Mouse (Mus musculus): ENCODE measurements around the gene Mmp15. TPM values are rescaled to one million over a fixed set of nuclear protein-coding genes. Genes with fewer than 3 reads are reported as not detected.

The Mmp15 gene
- total RNA-seq, 2 experiments from 2014 or later = 16.7 to 21.0 TPM

DNA sequence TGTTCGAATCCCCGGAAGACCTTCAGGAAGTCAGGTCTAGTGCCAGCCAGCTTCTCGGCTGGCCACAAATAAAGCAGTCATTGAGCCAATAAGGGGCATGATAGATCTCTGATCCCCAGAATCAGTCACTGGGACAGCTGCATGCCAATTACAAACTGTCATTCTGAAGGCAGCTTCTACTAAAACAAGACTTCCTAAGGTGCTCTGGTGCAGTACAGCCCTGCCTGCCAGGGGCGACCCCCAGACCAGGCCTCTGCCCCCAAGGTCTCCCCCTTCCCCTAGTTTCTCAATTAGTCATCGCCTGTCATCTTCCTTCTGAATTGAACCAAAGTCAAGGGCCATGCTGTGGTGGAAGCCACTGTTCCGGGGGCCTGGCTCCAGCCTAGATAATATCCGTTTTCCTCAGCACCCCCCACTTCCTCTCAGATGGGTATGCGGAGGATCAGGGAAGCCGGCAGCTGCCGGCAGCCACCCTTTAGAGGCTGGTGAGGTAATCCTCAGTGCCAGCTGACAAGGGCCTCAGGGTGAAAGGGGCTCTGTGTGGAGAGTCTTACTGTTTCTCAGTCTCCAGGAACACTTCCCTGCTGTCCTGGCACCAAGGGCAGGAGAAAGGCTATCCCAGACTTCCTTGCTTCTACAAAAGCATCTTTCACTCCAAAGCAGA is 59.4 kb downstream of the Mmp15 start:
- Histone ChIP-seq H3K27ac (no peak overlapping the region), H3K4me3 (no peak overlapping the region)
- intact Hi-C loops (cut with DNase I) = no loop called here
- no peak for TF ChIP-seq CTCF (IDR thresholded peaks at IDR 0.05)
- no peak for DNase-seq (ENCODE audit: extremely low spot score in 1 of 2, low spot score in 2 of 2)

DNA sequence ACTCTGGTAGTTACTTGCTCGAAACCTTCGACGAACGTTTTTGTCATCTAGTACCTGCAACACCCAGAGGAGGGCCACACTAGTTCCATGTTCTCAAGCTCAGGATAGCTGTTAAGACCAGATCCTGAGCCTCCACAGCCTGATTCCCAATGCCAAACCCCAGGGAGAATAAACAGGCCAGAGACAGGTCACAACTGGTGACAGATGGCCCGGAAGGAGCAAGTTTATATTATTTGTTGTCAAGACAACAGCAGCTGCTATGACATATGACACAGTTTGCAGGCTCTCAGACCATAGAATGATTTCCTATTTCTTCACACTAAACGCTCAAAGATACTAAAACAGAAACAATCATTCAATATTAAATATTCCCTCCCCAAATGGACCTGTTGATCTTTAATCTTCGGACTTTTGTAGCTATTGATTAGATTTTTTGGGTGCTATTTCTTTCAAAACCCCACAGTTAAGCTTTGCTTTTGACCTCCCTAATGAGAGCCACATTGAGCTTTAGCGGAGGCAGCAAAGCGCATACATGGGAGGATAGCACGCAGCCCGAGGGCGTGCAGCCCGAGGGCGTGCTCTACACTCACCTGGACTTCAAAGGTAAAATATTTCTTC is 70.2 kb downstream of the Mmp15 start:
- DNase-seq (ENCODE audit: extremely low spot score in 1 of 2, low spot score in 2 of 2) = no peak
- Histone ChIP-seq H3K4me3 (no peak overlapping the region), H3K27ac (no peak overlapping the region)
- intact Hi-C loops (cut with DNase I) = no loop called here
- TF ChIP-seq CTCF (IDR thresholded peaks at IDR 0.05) = no peak

Other genes with a start within 250 kb of the Mmp15 start
- gene Kifc3, start 149.5 kb upstream of the Mmp15 start, total RNA-seq (2021) = 10 to 100 TPM; 58.4 to 61.5 TPM
- gene Cngb1, start 45.7 kb upstream of the Mmp15 start, total RNA-seq (2021) = under 1 TPM; 0.23 to 0.56 TPM
- not detected for gene Tepp, start 41.7 kb upstream of the Mmp15 start, total RNA-seq (2021)
- 10 to 100 TPM; 16.6 to 17.7 TPM for gene Zfp319, start 20.3 kb upstream of the Mmp15 start, total RNA-seq (2021)
- gene Usb1, start 20.0 kb upstream of the Mmp15 start, total RNA-seq (2021) = 10 to 100 TPM; 13.5 to 14.7 TPM
- gene Cfap20, start 82.6 kb downstream of the Mmp15 start, total RNA-seq (2021) = 10 to 100 TPM; 57.7 to 58.7 TPM
- gene Csnk2a2, start 137.8 kb downstream of the Mmp15 start, total RNA-seq (2021) = 10 to 100 TPM; 71.6 to 86.2 TPM
- gene Ccdc113, start 181.8 kb downstream of the Mmp15 start, total RNA-seq (2021) = 1 to 10 TPM; 3.3 to 3.4 TPM
- under 1 TPM in 1 of 2 experiments, not detected in 1; 0.30 TPM for gene Prss54, start 224.1 kb downstream of the Mmp15 start, total RNA-seq (2021)